Mouse (Mus musculus) spleen, adult 2 months (tissue): ENCODE measurements around the gene Nrros.

Source experiments
- CTCF ChIP-seq: fragments of 200-500 bp; IDR thresholded peaks from 2 replicates; pipeline ENCODE4 v1.5.1; 2011; ENCODE audit warnings: mild to moderate bottlenecking, inconsistent platforms; ENCODE audit not compliant: insufficient read depth, insufficient read length, insufficient replicate concordance; ENCODE audit errors: extremely low read depth
- POLR2A ChIP-seq: fragments of 200-500 bp; IDR thresholded peaks from 2 replicates; pipeline ENCODE4 v1.6.1; 2011; ENCODE audit warnings: low read depth, low read length, inconsistent platforms

- no peak for TF ChIP-seq POLR2A
- TF ChIP-seq CTCF = no peak
Measured at GRCm38 (mm10) chr16:32102295-32102694, 63.1 kb downstream of the Nrros start.
